ENCODE assay signal across 20 mouse cellular contexts in genomic region chr7:70217137-70217536, GRCm38 (mm10).
"Had no signal": no experiment of that assay in that cellular context is flagged by ENCODE, and none has a peak within 500 bp of the region (broad histone marks: within the 10 kb centered on the region; RNA-seq: fewer than 3 reads in every experiment).

No protein-coding gene starts in this region.

- ATAC-seq: liver, postnatal 0 days; lung, postnatal 0 days; midbrain, embryonic 13.5 days; midbrain, embryonic 15.5 days had no signal

- DNase-seq: liver, postnatal 0 days; lung, adult 2 months; lung, postnatal 14 days; lung, postnatal 36 days; right cerebral cortex, adult 18-20 months; right cerebral cortex, postnatal 25 days; right cerebral cortex, postnatal 4 days; spleen, adult 18-20 months; thymus, adult 18-20 months; thymus, postnatal 14 days; thymus, postnatal 36 days had no signal

- H3K27me3 ChIP-seq: liver, embryonic 15.5 days; lung, embryonic 15.5 days; megakaryocyte, embryonic 14.5 days; midbrain, embryonic 13.5 days; midbrain, embryonic 15.5 days; neural tube, embryonic 12.5 days had no signal

- H3K4me3 ChIP-seq: liver, embryonic 15.5 days; lung, embryonic 15.5 days; megakaryocyte, embryonic 14.5 days; midbrain, embryonic 13.5 days; midbrain, embryonic 15.5 days; neural tube, embryonic 12.5 days had no signal

- H3K9me3 ChIP-seq: liver, embryonic 15.5 days; lung, embryonic 15.5 days; megakaryocyte, embryonic 14.5 days; midbrain, embryonic 13.5 days; midbrain, embryonic 15.5 days; neural tube, embryonic 12.5 days had no signal

- H3K27ac ChIP-seq: liver, embryonic 15.5 days; lung, embryonic 15.5 days; macrophage; midbrain, embryonic 13.5 days; midbrain, embryonic 15.5 days; neural tube, embryonic 12.5 days had no signal

- H3K36me3 ChIP-seq: liver, embryonic 15.5 days; lung, embryonic 15.5 days; midbrain, embryonic 13.5 days; midbrain, embryonic 15.5 days; neural tube, embryonic 12.5 days had no signal

- H3K4me1 ChIP-seq: liver, embryonic 15.5 days; lung, embryonic 15.5 days; megakaryocyte, embryonic 14.5 days; midbrain, embryonic 13.5 days; midbrain, embryonic 15.5 days; neural tube, embryonic 12.5 days had no signal

- H3K4me2 ChIP-seq: liver, embryonic 15.5 days; lung, embryonic 15.5 days; midbrain, embryonic 11.5 days; midbrain, embryonic 13.5 days; midbrain, embryonic 15.5 days; neural tube, embryonic 12.5 days had no signal

- H3K9ac ChIP-seq: liver, embryonic 15.5 days; liver, postnatal 0 days; lung, embryonic 15.5 days; midbrain, embryonic 13.5 days; midbrain, embryonic 15.5 days; neural tube, embryonic 12.5 days had no signal
